Mouse (Mus musculus) left cerebral cortex, postnatal 4 days (tissue): ENCODE measurements around the gene Rngtt. TPM values are rescaled to one million over a fixed set of nuclear protein-coding genes. Genes with fewer than 3 reads are reported as not detected.

Experiments used
- microRNA-seq: library from miRNA; unstranded; fragments of <30 nt; microRNA quantifications from one replicate; pipeline ENCODE4 v1.2.0, GENCODE M21; 2022
- total RNA-seq, 2 experiments: library from RNA; stranded (reverse); gene quantifications; 2 replicates each; pipeline ENCODE4 v1.2.3; 2021

Gene Rngtt
- total RNA-seq, 2 experiments from 2014 or later: 25.7 to 29.4 TPM

Small RNAs within 50 kb of the gene (microRNA-seq; reads per million reads assigned to microRNA genes)
- not detected for gene Mir8118

Other genes with a start within 250 kb of the Rngtt start
- gene Gabrr2, start 247.3 kb upstream of the Rngtt start, total RNA-seq: under 1 TPM in 1 of 2 experiments, not detected in 1; 0.50 TPM
- under 1 TPM in 1 of 2 experiments, not detected in 1; 0.16 TPM for gene Gabrr1, start 177.8 kb upstream of the Rngtt start, total RNA-seq
- 1 to 10 TPM; 8.2 to 8.4 TPM for gene Pm20d2, start 120.6 kb upstream of the Rngtt start, total RNA-seq
- gene Srsf12, start 101.3 kb upstream of the Rngtt start, total RNA-seq: 10 to 100 TPM; 46.7 to 48.9 TPM
- gene Pnrc1, start 20.1 kb upstream of the Rngtt start, total RNA-seq: 10 to 100 TPM; 79.0 to 80.6 TPM